Mouse (Mus musculus): ENCODE measurements at regions not wholly inside any gene's neighbourhood (a gene's known extent, or its start where the extent isn't known, plus 50 kb on each side); places are given as distances from the start of the nearest gene placed in this dataset.
A peak's percentile ranks its signal among the peaks of the same experiment; 100 is the strongest.

GRCm38 (mm10) chr3:9884691-9885354 is 203.1 kb upstream of the Gm9833 start:
- DNase-seq (ENCODE audit: low spot score), result peak; percentile 76

GRCm38 (mm10) chr3:9885565-9885964 is 202.3 kb upstream of the Gm9833 start:
- peak; percentile 57 for DNase-seq (ENCODE audit: low spot score)

GRCm38 (mm10) chr3:9886077-9886476 is 201.8 kb upstream of the Gm9833 start:
- DNase-seq (ENCODE audit: low spot score), result no peak

- peak; percentile 62 for DNase-seq (ENCODE audit: low spot score)
These were observed 200.9 kb upstream of the Gm9833 start for GRCm38 (mm10) chr3:9886765-9887626.

GRCm38 (mm10) chr3:9887627-9887994 is 200.3 kb upstream of the Gm9833 start:
- DNase-seq (ENCODE audit: low spot score), result no peak

GRCm38 (mm10) chr3:9888051-9888450 is 199.9 kb upstream of the Gm9833 start:
- no peak for DNase-seq (ENCODE audit: low spot score)

GRCm38 (mm10) chr3:9892884-9893494 is 194.9 kb upstream of the Gm9833 start:
- no peak for DNase-seq (ENCODE audit: low spot score)

- DNase-seq (ENCODE audit: low spot score), result no peak
These were observed 192.3 kb upstream of the Gm9833 start for GRCm38 (mm10) chr3:9895396-9896135.

- no peak for DNase-seq (ENCODE audit: low spot score)
These were observed 191.6 kb upstream of the Gm9833 start for GRCm38 (mm10) chr3:9896303-9896702.

- DNase-seq (ENCODE audit: low spot score), result no peak
These were observed 186.2 kb upstream of the Gm9833 start for GRCm38 (mm10) chr3:9901663-9902062.

GRCm38 (mm10) chr3:9913357-9913756 is 174.6 kb upstream of the Gm9833 start:
- no peak for DNase-seq (ENCODE audit: low spot score)

- DNase-seq (ENCODE audit: low spot score), result no peak
These were observed 171.3 kb upstream of the Gm9833 start for GRCm38 (mm10) chr3:9916538-9917106.

GRCm38 (mm10) chr3:9920331-9920730 is 167.6 kb upstream of the Gm9833 start:
- no peak for DNase-seq (ENCODE audit: low spot score)

- no peak for DNase-seq (ENCODE audit: low spot score)
These were observed 166.2 kb upstream of the Gm9833 start for GRCm38 (mm10) chr3:9921730-9922129.

- no peak for DNase-seq (ENCODE audit: low spot score)
These were observed 165.3 kb upstream of the Gm9833 start for GRCm38 (mm10) chr3:9922541-9923046.

GRCm38 (mm10) chr3:9924630-9925029 is 163.3 kb upstream of the Gm9833 start:
- DNase-seq (ENCODE audit: low spot score), result no peak

GRCm38 (mm10) chr3:9936853-9937441 is 151.0 kb upstream of the Gm9833 start:
- no peak for DNase-seq (ENCODE audit: low spot score)

GRCm38 (mm10) chr3:9938651-9939050 is 149.3 kb upstream of the Gm9833 start:
- no peak for DNase-seq (ENCODE audit: low spot score)

- DNase-seq (ENCODE audit: low spot score), result no peak
These were observed 145.3 kb upstream of the Gm9833 start for GRCm38 (mm10) chr3:9942631-9943030.

GRCm38 (mm10) chr3:9947357-9948065 is 140.4 kb upstream of the Gm9833 start:
- peak; percentile 82 for DNase-seq (ENCODE audit: low spot score)

GRCm38 (mm10) chr3:9948114-9948513 is 139.8 kb upstream of the Gm9833 start:
- DNase-seq (ENCODE audit: low spot score), result no peak

Data from lung, postnatal 25 days (tissue).